Mouse (Mus musculus) CH12F3 (cell line): ENCODE data around the gene Mkrn2.

Source experiments
- in situ Hi-C: fragments of 300-500 bp; cut with MboI; formaldehyde crosslinking; loops from 2 replicates; pipeline ENCODE4 v1.14.3; 2020; ENCODE audit warnings: low sequenced_read_pairs

The Mkrn2 gene

DNA sequence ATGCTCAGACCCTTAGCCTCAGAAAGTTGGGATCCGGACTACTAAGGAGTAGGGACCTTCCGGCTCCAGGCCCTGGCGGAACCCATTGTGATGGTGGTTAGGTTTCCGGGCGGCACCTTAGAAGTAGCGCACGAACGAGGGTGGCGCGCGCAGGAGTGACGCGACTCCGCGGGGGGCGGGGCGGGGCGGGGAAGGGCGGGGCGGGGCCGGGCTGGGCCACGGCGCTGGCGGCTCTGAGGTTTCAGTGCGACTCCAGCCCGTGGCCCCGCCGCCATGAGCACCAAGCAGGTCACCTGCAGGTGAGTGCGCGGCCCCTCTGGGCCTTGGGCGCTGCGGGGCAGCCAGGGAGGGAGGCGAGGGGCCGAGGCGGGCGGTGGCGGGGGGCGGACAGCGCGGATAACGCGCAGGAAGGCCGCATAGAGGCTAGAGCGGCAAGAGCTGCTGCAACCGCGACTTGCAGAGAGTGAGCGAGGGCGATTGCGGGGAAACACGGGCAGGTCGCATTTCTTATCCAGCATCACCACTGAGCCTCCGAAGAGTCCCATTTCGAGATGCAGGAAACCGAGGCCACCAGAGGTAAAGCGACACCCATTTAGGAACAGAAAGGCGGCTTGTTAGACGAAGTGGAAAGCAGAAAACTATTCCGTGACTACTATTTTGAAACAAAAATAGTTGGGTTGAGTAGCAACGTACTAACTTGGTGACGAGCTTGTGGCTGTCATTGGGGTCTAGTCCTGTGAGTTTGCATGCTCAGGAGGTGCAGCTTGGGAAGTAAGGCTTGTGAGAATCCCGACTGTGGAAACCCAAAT, at the start of gene Mkrn2:
Mkrn2 (plus strand) TSS at position 188 of the 809 bp plus-strand sequence.
- in situ Hi-C loops = no loop called here

DNA sequence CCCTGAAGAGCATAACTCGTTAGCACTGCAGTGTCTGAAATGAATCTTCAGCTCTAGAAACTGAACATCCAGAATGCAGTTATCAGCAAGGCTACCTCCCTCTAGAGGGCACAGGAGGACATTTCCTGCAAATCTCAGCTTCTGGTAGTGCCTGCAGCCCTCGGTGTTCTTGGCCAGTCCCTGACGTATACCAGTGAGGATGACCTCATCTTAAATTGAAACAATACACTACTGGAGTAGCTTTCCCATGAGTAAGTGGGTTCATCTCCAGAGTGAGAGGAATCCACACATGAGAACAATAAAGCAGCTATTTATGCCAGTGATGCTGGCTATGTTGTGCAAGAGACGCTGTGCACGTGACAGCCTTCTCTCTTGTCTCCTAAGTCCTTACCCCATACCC, 46.2 kb upstream of the Mkrn2 start:
- in situ Hi-C loops = no loop called here

DNA sequence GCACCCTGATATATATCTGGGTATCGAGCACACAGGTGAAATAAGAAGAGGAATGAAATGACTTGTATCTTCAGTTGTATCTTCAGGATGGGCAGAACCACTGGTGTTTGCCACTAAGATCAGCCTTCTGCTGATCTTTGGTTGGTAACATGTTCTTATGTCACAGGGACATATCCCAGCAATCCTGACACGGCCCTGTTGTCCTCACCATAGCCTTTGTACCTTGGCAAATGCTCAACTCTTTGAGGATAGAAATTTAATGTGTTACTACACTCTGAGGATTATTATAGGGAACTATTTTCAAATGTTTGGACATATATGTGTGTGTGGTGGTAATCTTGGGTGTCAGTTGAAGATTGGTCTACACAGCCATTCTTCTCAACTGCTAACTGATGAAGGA, 43.5 kb upstream of the Mkrn2 start:
- in situ Hi-C loops = no loop called here

DNA sequence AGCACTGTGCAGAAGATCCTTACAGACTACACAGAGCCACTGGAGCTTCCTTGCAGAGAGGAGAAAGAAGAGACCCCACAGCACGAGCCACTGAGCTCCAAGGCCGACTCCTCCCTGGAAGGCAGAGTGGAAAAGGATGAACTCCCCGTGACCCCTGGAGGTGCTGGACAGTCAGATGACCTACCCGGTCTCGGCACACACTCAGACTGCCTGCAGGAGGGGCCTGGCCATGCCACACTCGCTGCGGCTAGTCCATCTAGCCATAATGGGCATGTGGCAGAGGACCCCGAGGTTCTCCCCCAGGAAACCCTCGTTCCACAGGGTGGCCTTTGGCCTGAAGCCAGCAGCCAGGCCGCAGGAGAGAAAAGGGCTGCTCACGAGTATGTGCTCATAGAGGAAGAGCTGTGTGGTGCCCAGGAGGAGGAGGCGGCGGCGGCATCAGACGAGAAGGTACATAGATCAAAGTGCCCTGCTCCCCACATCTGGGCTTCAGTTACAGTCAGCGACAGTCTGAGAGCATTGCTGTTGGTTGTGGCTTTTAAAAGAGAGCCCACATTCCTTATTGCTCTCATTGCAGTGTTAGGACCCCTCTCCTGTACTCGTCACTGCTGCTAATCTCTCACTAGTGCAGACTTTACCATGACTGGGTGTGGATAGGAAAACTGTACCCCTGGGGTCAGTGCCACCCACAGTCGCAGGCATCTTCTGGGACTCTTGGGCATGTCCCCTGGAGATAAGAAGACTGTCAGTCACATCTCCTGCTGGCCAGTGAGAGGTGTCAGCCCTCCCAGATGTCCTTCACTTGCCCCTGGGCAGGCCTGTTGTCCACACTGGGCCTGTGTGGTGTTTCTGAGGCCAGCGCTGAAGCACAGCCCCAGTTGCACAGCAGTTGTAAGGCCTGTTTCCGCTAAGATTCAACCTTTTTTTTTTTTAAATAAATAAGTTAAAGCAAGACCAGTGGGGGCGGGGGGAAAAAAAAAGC, 41.8 kb upstream of the Mkrn2 start:
- in situ Hi-C loops = no loop called here

DNA sequence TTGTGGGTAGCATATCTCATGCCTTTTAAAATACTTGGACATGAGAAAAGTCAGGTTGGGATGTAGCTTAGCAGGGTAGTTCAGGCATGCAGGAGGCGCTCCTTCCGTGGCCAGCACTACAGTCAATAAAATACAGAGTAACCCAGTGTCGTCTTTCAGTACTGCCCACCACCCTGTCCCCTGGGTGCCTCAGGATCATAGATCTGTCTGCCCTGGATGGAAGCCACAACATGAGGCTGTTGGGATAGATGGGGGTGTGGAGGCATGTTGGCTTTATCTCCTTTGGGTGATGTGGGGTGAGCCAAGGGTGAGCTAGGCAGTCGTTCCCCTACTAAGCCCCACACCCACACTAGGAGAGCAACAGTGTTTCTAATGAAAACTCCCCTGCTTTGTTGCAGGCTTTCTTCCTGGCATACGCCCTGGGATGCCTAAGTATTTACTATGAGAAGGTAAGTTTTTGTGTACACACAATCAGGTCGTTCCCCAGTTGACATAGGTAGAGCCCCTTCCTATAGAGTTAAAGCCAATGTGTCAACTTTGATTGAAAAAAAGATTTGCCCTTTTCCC, 36.1 kb upstream of the Mkrn2 start:
- in situ Hi-C loops = no loop called here

DNA sequence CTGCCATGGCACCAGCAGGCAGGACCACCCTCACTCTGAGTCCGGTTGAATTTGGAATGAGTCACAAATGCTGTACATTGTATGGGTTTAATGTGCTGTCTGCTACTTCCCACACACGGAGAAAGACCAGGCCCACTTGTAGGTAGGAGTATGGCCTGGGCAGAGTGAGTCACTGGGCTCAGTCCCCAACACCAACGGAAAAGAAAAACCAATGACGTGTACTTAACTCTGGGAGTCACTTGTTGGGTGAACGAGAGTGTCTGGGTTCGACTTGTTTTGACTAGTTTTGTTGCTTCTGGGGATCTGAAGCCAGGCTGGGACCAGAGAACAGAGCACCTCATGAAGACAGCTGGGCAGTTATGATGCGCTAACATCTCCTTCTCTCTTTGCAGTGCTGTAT, 27.5 kb upstream of the Mkrn2 start:
- in situ Hi-C loops = no loop called here

DNA sequence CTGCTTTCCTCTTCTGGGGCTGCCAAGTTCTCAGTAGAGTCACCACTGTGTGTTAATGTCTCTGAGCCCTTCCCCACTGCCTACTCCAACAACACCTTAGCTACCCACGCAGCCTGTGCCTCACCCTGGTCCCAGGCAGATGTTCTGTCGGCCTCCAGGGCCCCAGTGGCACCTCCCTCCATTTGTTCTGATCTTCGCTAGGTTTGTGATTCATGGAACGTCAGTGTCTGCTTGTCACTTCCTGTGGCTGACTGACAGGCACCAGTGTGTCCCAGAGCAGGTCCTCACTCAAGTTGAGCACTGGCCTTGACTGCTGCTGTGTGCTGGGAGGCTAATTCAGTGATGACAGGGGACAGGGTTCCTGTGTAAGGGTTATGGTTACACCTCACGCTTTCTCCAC, 24.3 kb upstream of the Mkrn2 start:
- in situ Hi-C loops = no loop called here

DNA sequence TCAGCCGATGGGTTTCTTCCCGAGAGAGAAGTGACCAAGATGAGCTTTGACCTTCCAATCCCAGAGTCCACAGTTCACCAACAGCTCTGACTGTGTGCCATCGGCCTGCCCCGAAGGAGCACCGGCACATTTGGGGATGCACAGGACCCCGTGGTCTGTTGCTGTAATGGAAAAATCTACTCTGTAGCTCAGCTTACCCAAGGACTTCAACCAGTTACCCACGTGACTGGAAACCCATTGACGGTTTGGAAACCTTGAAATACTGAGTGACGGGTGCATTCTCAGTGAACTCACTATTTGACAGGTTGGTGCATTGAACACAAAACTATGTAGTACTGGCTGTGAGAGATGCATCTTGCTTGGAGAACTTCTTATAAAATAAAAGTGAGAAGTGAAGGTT, 23.8 kb upstream of the Mkrn2 start:
- in situ Hi-C loops = no loop called here

DNA sequence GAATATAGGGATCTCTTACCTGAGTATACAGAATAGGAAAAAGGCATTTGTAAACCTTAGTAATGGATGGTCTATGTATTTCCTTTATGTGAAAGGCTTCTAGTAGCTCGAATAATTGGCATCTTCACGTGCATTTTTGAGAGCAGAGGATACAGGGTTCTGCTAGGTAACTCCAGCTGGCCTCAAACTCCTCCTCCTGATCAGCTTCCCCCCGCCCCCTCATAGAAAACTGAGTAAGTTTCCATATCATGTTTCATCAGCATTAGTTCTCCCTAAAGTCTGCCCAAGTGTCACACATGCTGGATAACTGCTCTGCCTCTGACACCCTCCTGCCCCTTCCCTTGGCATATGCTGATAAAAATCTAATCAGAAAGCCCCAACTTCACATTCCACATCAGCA, 20.9 kb upstream of the Mkrn2 start:
- in situ Hi-C loops = no loop called here

DNA sequence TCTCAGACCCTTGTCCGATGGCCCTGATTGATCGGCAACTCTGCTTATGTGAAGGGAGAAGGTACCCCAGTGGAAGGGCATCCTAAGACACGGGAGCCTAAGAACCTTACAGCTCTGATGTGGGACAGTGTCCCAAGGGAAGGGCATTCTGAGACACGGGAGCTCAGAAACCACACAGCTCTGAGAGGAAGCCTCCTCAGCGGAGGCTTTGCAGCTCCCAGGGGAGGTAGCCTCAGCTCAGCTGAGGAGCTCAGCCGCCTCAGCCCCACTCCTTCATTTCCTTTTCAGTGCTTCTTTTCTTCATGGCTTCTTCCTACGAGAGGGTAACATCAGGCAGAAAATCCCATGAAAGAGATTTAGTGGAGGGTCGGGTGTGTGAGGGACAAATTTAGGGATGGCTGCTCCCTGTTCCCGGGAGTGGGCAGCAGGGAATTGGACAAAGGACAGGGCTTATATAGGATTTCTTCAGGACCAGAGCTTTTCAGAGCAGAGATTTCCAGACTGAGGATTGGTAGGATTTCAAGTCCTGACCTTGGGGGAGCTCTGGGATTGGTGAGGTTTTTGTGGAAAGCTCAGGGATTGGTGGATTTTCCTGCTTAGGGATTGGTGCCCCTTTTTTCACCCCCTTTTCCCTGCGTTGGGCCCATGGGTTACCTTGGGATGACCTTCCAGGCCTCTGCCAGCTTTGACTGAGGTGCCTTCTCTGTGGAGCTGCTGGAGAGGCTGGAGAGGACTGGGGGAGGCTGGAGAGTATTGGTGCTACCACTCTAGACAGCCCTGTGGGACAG, 19.2 kb upstream of the Mkrn2 start:
- in situ Hi-C loops = no loop called here

DNA sequence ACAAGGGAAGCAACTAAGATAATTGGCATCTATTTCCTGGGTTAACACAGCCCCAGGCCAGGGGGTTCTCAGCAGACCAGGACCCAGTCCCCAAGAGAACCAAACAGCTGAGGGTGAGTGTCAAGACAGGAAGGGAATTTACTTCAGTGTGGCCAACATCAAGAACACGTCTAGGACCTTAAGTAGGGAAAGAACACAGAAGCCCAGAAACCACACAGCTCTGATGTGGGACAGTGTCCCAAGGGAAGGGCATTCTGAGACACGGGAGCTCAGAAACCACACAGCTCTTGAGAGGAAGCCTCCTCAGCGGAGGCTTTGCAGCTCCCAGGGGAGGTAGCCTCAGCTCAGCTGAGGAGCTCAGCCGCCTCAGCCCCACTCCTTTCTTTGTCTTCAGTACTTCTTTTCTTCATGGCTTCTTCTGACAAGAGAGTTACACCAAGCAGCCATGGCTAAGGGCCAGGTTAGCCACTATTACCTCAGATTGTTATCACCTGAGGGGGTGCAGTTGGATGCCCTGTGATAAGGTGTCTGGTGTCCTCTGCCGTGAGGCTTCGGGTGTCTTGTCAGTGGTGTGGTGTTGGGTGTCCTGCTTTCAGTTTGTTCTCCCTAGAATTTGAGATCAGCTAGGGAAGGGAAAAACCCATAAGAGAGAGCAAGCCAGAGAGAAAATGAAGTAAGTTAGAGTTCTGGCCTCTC, 18.1 kb upstream of the Mkrn2 start:
- in situ Hi-C loops = no loop called here

DNA sequence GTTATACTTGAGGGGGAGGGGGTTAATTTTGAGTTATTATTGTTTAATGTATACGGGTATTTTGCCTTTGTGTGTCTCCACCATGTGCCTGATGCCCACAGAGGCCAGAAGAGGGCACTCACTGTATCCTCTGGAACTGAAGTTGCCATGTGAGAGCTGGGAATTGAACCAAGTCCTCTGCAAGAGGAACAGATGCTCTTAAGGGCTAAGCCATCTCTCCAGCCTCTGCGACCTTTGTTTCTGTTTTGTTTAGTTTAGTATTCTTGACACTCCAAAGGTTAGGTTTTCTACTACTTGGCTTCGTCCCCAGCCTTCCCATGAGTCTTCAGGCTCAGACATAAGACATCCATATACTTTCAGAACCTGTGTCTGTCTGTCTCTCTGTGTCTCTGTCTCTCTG, 17.5 kb upstream of the Mkrn2 start:
- in situ Hi-C loops = no loop called here

DNA sequence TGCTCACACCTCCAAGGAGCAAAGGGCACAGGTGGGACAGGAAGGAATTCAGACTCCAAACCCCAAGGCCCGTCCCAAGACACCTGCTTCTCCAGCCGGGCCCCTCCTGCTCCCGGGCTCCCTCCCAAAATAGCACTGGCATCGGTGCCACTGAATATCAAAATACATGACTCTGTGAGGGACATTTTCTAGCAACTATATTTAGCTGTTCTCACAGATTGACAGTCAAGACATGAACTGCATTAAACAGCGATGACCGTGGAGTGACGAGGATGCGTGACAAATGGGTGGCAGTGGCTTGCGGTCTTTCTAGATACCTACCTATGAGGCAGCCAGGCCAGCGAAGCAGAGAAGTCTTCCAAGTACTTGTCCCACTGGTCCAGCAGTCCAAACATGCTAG, 15.4 kb upstream of the Mkrn2 start:
- in situ Hi-C loops = no loop called here

DNA sequence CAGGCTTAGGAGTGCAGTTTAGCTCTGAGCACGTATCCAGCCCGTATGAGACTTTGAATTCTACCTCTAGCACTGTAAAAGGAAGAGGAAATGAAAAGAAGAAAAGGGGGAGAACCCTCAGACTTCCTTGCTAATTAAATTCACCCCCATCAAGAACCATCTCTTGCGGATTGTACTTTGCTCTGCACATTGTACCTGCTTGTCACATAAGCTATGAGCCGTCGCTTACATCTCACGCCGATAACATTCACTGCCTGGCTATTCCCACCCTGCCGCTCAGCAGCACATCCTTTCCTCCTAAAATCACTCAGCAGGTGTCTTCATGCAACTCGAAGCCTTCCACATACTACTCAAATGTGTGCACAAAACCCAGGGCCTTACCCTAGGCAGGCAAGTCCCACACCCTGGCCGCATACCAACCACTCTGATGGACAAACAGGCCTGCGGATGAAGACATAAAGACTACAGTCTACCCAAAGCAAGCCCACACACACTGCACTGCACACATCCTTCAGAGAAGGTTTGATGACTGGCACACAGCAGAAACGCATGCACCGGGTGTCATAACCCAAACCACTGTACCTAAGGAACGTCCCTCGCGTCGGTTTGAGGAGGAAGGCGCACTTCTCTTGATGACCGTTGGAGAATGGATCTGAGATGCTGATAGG, 9.9 kb upstream of the Mkrn2 start:
- in situ Hi-C loops = no loop called here

DNA sequence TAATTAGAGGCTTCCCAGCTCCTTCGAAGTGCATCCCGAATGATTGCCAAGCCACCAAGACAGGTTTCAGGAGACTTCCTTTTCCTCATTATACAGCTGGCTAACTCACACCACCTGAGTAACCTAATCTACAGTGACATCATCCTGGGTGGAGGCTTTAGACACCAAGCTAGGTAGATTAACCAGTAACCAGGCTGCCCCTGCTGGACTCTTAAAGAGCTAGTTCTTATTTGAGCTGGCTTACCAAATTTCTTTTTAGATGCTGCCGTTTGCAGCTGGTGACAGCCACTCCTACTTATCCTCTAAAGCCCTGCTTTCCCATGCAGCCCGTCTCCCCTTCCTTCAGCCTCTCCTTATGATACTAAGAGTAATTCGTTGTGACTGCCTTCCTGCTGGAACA, 9.2 kb upstream of the Mkrn2 start, which contains the start of gene Mkrn2os:
Mkrn2os (minus strand) TSS at position 119 of the 400 bp plus-strand sequence.
- in situ Hi-C loops = no loop called here

DNA sequence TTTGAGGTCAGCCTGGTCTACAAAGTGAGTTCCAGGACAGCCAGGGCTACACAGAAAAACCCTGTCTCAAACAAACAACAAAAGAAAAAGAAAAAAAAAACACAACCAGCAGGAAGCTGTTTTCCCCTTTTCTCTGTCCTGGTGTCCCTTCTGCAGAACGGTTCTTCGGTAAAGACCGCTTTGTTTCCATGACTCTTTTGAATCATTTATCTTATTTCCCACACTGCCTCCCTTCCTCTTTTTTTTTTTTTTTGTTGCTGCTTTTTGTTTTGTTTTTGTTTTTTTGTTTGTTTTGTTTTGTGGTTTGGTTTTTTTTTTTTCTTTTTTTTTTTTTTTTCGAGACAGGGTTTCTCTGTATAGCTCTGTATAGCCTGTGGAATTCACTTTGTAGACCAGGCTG, 8.4 kb upstream of the Mkrn2 start:
- in situ Hi-C loops = no loop called here

DNA sequence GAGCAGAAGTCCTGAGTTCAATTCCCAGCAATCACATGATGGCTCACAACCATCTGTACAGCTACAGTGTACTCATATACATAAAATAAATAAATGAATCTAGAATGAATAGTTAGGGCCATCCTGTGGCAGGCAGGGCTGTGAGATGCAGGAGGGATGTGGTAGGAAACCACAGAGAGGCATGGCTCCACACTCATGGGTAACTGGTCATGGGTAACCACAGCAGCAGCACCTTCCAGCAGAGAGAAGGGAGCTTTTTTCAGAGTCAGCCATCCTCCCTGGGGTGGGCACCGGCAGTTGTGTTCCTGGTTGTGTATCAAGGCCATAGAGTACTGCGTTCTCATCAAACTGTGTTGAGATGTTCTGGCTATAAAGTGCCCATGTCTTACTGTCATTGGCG, 7.2 kb upstream of the Mkrn2 start:
- in situ Hi-C loops = no loop called here

DNA sequence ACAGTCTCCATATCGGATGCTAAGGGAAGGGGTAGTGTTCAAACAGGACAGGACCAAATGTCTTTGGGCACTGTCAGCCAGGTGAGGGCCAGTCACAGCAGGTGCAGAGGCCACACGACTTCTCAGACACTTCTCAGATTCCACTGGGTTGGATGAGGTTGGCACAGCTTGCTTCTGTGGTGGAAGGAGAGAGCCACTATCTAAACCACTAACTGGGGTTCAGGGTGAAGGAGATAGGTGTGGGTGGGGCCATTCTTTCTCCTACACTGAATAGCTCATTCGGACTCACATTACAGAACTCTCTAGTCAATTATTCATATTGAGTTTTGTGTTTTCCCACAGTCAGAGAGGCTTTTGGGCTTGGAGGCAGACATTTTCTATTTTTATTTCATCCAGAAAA, 6.0 kb upstream of the Mkrn2 start:
- in situ Hi-C loops = no loop called here

DNA sequence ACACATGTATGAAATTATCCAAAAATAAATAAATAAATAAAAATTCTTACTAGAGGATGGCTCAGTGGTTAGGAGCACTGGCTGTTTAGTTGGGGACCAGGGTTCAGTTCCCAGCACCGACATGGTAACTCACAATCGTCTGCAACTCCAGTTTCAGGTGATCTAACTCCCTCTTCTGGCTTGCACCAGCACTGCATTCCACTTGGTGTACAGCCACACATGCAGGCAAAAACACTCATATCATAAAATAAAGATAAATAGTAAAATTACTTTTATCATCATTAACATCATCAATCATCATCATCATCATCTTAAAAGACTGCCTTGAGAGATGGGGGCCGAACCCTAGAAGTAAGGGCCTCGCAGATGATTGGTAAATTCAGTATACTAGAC, 384 bp upstream of the Mkrn2 start:
- in situ Hi-C loops = no loop called here

DNA sequence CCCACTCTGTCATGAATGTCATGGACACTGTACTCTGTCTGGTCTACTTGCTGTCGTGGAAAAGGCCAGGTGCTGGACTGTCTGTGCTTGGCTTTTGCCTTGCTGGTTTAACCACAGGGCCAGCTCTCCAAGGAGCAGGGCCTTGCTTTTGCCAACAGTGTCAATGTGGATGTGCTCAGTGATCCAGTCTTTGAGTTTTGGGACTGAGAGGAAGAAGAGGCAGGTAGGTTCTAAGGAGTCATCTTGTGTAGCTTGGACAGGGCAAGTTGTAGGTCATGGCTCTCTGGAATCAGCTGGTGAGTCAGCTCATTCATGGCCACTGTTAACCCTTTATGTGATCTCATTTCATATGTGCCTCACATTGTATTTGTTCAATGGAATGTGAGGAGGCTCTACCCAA, 4.8 kb downstream of the Mkrn2 start:
- in situ Hi-C loops = no loop called here
